Mouse (Mus musculus): ENCODE measurements at regions not wholly inside any gene's neighbourhood (a gene's known extent, or its start where the extent isn't known, plus 50 kb on each side); places are given as distances from the start of the nearest gene placed in this dataset.

DNA sequence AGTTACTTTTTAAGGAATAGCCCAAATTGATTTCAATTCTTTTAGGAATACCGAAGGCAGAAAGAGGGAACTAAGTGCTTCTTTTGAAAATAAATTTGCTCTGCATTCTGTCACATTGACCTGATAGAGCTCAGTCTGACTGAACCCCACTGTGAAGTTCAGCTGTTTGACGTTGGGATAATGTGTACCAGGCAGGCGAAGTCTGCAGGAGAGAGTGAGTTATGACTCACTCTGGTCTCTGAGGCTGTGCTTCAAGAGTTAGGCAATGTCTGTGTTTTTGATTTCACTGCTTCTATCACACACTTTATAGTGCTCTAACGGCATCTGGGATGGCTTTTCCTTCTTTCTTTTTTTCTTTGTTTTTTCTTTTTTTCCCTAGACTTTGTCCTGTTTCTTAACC is 283.5 kb downstream of the Naf1 start:
- intact Hi-C loops (cut with DNase I), result no loop called here
- no peak for DNase-seq (ENCODE audit: low spot score in 2 of 2)

- intact Hi-C loops (cut with DNase I), result no loop called here
- DNase-seq (ENCODE audit: low spot score in 2 of 2), result peak; percentile 64 to 83
These were observed 321.7 kb downstream of the Naf1 start for GRCm38 (mm10) chr8:67181741-67182140.

GRCm38 (mm10) chr8:67199213-67199612 is 324.4 kb upstream of the Nat3 start:
- intact Hi-C loops (cut with DNase I), result no loop called here
- DNase-seq (ENCODE audit: low spot score in 2 of 2), result no peak

- intact Hi-C loops (cut with DNase I), result no loop called here
- no peak for DNase-seq (ENCODE audit: low spot score in 2 of 2)
These were observed 317.6 kb upstream of the Nat3 start for GRCm38 (mm10) chr8:67206064-67206463.

- intact Hi-C loops (cut with DNase I), result no loop called here
- DNase-seq (ENCODE audit: low spot score in 2 of 2), result no peak
These were observed 291.5 kb upstream of the Nat3 start for GRCm38 (mm10) chr8:67231921-67232701.

- intact Hi-C loops (cut with DNase I), result no loop called here
These were observed 284.7 kb upstream of the Nat3 start for GRCm38 (mm10) chr8:67238934-67239333.

GRCm38 (mm10) chr8:67278759-67279158 is 244.9 kb upstream of the Nat3 start:
- intact Hi-C loops (cut with DNase I), result no loop called here
- DNase-seq (ENCODE audit: low spot score in 2 of 2), result no peak

More at GRCm38 (mm10) chr8:67238934-67239333, 284.7 kb upstream of the Nat3 start:
- DNase-seq (ENCODE audit: low spot score in 2 of 2), result peak in 1 of 2 experiments; percentile 4

DNA sequence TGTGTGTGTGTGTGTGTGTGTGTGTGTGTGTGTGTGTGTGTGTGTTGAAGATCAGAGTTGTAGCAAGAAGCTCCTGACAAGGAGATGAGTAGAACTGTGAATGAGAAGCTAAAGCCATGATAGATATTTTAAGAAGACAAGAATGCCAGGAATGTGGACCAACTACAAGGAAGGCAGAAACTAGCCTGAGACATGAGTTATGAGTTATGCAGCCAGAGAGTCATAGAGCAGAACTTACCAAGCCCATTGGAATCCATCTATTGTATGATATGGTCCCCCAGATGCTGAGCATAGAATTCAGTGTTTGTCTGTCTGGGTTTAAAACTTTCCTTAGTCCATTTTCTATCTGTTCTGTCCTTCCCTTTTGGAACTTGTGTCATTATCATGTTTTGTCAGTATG is 244.2 kb upstream of the Nat3 start:
- intact Hi-C loops (cut with DNase I), result no loop called here
- DNase-seq (ENCODE audit: low spot score in 2 of 2), result no peak

DNA sequence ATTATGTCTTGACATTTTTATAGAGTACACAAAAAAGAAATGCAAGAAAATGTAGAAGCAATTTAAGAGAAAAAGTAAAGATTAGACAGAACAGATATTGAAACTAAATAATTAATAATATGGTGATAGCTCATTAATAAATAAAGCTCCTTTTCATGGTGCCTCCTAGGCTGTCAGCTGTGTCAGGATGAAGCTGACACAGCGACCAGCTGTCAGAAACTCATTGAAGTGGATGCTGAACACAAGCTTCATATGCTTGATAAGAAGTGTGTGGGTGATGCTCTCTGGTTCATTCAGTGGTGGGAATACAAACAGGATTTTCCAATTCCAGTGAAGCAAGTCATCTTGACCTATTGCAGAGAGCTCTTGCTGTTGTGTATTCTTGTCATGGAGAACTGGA is 213.2 kb upstream of the Nat3 start:
- intact Hi-C loops (cut with DNase I), result no loop called here
- DNase-seq (ENCODE audit: low spot score in 2 of 2), result no peak

GRCm38 (mm10) chr8:67317371-67317770 is 206.3 kb upstream of the Nat3 start:
- no peak for DNase-seq (ENCODE audit: low spot score in 2 of 2)
- intact Hi-C loops (cut with DNase I), result no loop called here

DNA sequence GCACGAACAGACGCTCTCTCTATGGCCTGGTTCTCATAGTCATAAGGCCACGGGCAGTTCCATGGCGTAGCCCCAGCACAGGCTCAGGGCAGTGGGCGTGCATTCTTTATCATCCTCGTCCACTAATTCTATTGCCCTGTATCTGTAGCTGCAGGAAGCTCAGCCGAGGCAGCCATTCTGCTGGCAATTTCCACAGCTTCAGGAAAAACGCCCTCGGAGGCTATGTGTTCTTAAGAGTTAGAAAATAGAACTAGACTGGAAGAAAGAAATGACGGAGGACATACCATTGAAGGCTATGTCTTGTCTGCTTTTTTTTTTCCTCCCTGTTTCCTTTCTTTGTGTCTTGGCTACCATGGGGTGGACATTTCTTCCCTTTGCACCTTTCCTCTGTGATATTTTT is 205.0 kb upstream of the Nat3 start:
- no peak for DNase-seq (ENCODE audit: low spot score in 2 of 2)
- intact Hi-C loops (cut with DNase I), result no loop called here

- intact Hi-C loops (cut with DNase I), result no loop called here
- no peak for DNase-seq (ENCODE audit: low spot score in 2 of 2)
These were observed 203.1 kb upstream of the Nat3 start for GRCm38 (mm10) chr8:67320535-67320934.

GRCm38 (mm10) chr8:67328439-67328838 is 195.2 kb upstream of the Nat3 start:
- intact Hi-C loops (cut with DNase I), result loop anchor here (5.0 kb wide), 1 partner anchor 631 kb away; the partner anchor contains the start of gene Npy1r

GRCm38 (mm10) chr8:67377061-67377460 is 146.6 kb upstream of the Nat3 start:
- DNase-seq (ENCODE audit: low spot score in 2 of 2), result peak; percentile 5 to 15
- intact Hi-C loops (cut with DNase I), result no loop called here

More at GRCm38 (mm10) chr8:67328439-67328838, 195.2 kb upstream of the Nat3 start:
- DNase-seq (ENCODE audit: low spot score in 2 of 2), result peak in 1 of 2 experiments; percentile 9

- intact Hi-C loops (cut with DNase I), result loop anchor here (2.0 to 10.0 kb wide), 3 partner anchors 709 to 954 kb away; partner anchors contain the start of gene Npy1r
- DNase-seq (ENCODE audit: low spot score in 2 of 2), result peak; percentile 37 to 51
These were observed 117.7 kb upstream of the Nat3 start for GRCm38 (mm10) chr8:67405947-67406346.

- intact Hi-C loops (cut with DNase I), result no loop called here
- DNase-seq (ENCODE audit: low spot score in 2 of 2), result no peak
These were observed 108.8 kb upstream of the Nat3 start for GRCm38 (mm10) chr8:67414826-67415225.

DNA sequence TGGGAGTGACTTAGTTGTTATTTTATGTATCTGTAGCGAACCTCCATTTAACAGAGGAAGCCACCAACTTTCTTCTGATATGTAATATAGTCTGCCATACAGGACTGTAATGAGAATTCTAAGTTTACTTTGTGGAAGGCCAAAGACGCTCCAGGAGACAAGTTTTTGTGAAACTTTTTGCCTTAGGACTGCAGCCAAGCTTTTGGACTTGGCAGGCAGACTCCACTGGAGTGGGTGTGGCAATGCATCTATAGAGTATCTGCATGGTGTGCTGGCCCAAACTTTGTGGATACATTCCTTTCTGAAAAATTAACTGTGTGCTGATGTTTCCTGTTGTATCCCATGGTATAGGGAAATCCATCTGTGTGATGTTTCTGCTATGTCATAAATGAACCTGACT is 101.1 kb upstream of the Nat3 start:
- no peak for DNase-seq (ENCODE audit: low spot score in 2 of 2)
- intact Hi-C loops (cut with DNase I), result no loop called here

Data from left cerebral cortex, postnatal 14 days (tissue).